Mouse (Mus musculus): ENCODE data around the gene Slx4ip. TPM values are rescaled to one million over a fixed set of nuclear protein-coding genes. Genes with fewer than 3 reads are reported as not detected.

Gene Slx4ip
- total RNA-seq, 1 experiment from 2014 or later, result 6.8 TPM

GRCm38 (mm10) chr2:137085257-137085656 lies 194.2 kb downstream of the Slx4ip start:
- no peak for ATAC-seq (replicated peaks in 1 of 2; ENCODE audit: insufficient read depth in 1 of 2, low FRiP score in 2 of 2, low TSS enrichment in 1 of 2, low read depth in 1 of 2, poor library complexity in 2 of 2, severe bottlenecking in 2 of 2)

- no peak for ATAC-seq (replicated peaks in 1 of 2; ENCODE audit: insufficient read depth in 1 of 2, low FRiP score in 2 of 2, low TSS enrichment in 1 of 2, low read depth in 1 of 2, poor library complexity in 2 of 2, severe bottlenecking in 2 of 2)
Measured at GRCm38 (mm10) chr2:137086621-137087395, 195.8 kb downstream of the Slx4ip start.

DNA sequence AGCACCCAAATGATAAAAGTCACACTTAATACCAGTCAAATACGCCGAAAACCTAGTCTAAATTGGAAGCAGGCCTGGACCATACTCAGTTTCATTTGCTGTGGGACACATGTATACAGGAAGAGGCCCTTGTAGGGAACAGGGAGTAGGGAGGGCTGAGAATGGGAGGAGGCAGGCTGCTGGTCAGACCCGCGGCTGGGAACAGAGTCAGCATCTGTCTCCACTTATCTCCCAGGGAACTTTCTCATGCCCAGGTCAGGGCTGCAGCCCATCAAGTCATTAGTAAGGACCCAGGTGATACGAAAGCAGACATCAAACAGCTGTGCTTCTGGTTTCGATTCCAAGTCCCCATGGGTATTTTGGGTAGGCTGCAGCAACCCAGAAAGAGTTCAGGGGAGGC lies 196.7 kb downstream of the Slx4ip start:
- ATAC-seq (replicated peaks in 1 of 2; ENCODE audit: insufficient read depth in 1 of 2, low FRiP score in 2 of 2, low TSS enrichment in 1 of 2, low read depth in 1 of 2, poor library complexity in 2 of 2, severe bottlenecking in 2 of 2), result no peak

DNA sequence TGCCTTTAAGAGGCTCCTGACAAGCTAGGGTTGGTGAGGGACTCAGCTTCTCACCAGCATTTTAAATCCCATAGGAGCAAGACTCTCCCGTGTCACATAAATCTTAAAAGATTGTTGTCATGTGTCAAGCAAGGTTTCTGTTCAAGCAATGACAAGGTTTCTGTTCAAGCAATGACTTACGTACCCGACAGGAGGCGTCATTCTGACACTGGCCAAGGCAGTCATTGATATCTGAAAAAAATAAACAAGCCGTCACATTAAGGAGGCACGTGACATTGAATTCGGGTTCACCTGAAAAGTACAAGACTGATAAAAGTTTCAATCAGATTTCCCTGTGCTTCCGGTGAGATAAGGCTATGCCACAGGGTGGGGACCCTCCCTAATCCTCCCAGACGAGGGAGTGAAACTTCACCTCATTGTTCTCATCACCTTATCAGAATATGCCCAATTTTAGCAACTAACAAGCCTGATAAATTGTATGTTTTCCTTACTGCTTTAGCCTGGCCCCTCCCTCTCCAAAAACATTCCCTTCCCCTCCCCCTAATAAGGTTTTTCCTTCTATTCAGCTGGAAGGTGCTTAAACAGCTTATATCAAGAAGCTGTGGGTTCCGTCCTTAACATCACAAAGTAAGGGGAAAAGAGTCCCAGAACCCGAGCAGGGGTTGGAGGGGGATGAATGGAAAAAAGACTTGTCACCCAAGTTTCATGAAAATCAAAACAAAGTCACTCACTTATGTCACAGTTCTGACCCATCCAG lies 200.9 kb downstream of the Slx4ip start:
- no peak for ATAC-seq (replicated peaks in 1 of 2; ENCODE audit: insufficient read depth in 1 of 2, low FRiP score in 2 of 2, low TSS enrichment in 1 of 2, low read depth in 1 of 2, poor library complexity in 2 of 2, severe bottlenecking in 2 of 2)

GRCm38 (mm10) chr2:137092523-137093297 lies 201.7 kb downstream of the Slx4ip start:
- ATAC-seq (replicated peaks in 1 of 2; ENCODE audit: insufficient read depth in 1 of 2, low FRiP score in 2 of 2, low TSS enrichment in 1 of 2, low read depth in 1 of 2, poor library complexity in 2 of 2, severe bottlenecking in 2 of 2), result no peak

DNA sequence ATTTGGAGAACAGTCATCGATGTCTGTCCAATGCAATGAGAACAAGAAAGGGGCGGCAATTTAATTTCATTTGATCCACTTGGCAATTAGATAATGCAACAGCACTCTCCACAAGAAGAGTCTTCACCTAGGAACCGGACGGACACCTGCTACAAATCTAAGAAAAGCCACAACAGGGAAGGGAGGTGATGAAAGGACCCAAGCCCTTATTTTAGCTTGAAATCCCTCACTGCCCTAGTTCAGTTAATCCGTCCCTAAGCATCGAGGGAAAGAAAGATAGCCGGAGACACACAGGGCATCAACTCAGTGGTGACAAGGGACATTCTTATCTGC lies 202.2 kb downstream of the Slx4ip start:
- ATAC-seq (replicated peaks in 1 of 2; ENCODE audit: insufficient read depth in 1 of 2, low FRiP score in 2 of 2, low TSS enrichment in 1 of 2, low read depth in 1 of 2, poor library complexity in 2 of 2, severe bottlenecking in 2 of 2), result no peak

- no peak for ATAC-seq (replicated peaks in 1 of 2; ENCODE audit: insufficient read depth in 1 of 2, low FRiP score in 2 of 2, low TSS enrichment in 1 of 2, low read depth in 1 of 2, poor library complexity in 2 of 2, severe bottlenecking in 2 of 2)
Measured at GRCm38 (mm10) chr2:137094301-137094700, 203.3 kb downstream of the Slx4ip start.

DNA sequence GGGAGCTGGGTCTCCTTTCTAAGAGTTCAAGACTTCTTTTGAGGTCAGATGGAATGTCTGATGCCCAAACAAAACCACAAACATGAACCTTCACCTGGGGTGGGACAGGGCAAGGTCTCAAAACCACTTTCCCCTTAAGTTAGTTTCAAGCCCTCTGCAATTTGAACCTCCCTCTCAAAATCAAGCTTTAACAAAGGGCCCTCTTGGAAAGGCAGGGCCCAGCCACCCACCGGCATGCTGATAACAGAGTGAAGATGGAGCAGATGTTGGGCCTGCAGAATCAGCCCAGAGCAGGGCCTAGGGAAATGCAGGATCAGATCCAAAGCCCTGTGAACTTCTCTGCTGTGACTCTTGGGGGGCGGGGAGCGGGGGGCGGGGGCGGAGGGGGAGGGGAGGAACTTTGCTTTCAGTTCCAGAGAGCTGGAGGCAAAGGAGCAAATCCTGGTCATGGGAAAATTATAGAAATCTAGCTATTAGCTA lies 206.0 kb downstream of the Slx4ip start:
- no peak; a peak in 1 of 4 replicates for ATAC-seq (replicated peaks in 1 of 2; ENCODE audit: insufficient read depth in 1 of 2, low FRiP score in 2 of 2, low TSS enrichment in 1 of 2, low read depth in 1 of 2, poor library complexity in 2 of 2, severe bottlenecking in 2 of 2)

DNA sequence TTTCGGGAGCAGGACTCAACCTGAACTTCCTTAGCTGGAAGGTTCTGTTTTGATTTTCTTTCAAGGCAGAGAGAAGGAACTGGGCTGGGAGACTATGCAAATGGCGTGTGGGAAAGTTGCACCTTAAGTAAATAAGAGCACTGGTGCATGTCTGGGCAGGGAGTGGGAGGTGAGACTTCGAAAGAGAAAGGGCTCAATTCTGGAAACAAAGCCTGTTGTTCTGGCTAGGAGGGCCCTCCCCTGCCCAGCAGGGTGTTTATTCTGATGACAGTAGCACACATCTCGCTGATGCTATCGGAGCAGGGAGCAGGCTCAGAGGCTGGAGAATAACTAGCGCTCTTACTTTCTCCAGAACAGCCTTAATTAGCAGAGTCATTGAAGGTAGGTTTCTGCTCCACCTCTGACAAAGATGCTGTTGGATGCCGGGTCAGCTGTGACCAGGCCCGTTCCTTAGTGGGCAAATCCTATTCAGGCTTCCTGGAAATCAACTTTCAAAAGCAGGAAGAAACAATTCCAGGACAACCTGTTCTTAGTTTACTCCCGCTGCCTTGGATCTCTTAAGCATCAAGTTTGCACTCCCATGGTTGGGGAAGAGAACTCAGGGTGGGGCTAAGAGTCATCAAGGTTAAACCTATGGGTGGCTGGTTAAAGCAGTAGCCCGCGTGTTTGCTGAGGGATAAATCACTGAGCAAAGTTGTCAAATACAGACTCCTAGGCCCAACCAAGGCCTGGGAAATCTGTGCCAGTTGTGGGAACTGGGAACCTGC lies 207.4 kb downstream of the Slx4ip start:
- no peak for ATAC-seq (replicated peaks in 1 of 2; ENCODE audit: insufficient read depth in 1 of 2, low FRiP score in 2 of 2, low TSS enrichment in 1 of 2, low read depth in 1 of 2, poor library complexity in 2 of 2, severe bottlenecking in 2 of 2)

DNA sequence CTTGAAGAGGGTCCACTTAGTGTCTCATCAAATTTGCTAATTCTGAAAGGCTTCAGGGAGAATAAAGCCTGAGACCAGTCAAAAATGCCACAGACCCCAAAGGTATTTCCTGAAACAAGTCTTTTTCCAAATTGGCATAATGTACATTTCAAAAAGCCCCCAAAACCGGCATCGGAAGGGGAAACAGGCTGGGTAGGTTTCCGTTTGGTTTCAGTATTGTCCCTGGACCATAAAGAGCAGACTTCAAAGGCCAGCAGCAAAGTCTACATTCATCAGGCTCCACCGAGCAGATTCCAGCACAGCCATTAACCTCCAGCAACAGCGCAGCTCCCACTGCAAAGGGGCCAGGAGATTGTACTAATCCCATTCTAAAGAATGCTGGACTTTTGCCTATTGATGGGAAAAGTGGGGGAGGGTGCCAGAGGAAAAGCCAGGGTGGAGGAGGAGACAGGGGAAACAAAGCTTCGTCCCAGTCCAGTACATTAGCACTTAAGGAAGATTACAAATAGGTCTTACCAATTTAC lies 208.3 kb downstream of the Slx4ip start:
- ATAC-seq (replicated peaks in 1 of 2; ENCODE audit: insufficient read depth in 1 of 2, low FRiP score in 2 of 2, low TSS enrichment in 1 of 2, low read depth in 1 of 2, poor library complexity in 2 of 2, severe bottlenecking in 2 of 2), result no peak

DNA sequence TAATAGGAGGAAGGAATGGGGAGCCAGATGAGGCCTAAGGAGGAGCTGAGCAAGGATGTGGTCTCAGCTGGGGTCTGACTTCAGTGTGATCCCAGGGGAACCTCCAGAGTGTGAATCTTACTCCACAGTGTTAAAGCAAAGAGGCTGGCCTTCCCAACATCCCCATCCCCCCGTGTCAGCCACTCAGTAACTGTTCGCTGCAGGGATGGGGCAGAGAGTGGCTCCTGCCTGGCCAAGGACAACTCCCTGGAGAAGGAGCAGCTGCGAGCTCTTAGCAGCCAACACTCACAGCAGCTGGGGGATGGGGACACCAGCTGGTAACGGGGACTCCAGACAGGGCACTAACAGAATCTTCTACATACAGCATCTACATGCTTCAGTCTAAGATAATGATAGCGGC lies 210.1 kb downstream of the Slx4ip start:
- ATAC-seq (replicated peaks in 1 of 2; ENCODE audit: insufficient read depth in 1 of 2, low FRiP score in 2 of 2, low TSS enrichment in 1 of 2, low read depth in 1 of 2, poor library complexity in 2 of 2, severe bottlenecking in 2 of 2), result no peak

DNA sequence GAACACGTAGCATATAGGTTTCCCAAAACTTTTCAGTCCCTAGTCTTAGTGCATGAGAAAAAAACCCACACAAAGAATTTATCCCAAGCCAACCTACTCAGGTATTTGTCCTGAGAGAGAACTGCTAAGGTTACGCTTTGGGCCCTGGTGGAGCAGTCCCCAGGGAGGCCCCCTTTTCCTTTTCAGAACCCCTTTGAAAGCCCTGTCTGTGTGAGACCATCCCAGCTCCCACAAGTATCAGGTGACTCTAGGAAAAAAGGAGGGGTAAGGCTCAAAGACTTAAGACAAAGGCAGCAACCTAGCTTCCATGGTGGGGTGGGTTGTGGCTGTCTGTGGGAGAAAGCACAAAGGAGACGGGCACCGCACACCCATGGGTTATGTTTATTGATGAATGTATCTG lies 216.2 kb downstream of the Slx4ip start:
- no peak for ATAC-seq (replicated peaks in 1 of 2; ENCODE audit: insufficient read depth in 1 of 2, low FRiP score in 2 of 2, low TSS enrichment in 1 of 2, low read depth in 1 of 2, poor library complexity in 2 of 2, severe bottlenecking in 2 of 2)

DNA sequence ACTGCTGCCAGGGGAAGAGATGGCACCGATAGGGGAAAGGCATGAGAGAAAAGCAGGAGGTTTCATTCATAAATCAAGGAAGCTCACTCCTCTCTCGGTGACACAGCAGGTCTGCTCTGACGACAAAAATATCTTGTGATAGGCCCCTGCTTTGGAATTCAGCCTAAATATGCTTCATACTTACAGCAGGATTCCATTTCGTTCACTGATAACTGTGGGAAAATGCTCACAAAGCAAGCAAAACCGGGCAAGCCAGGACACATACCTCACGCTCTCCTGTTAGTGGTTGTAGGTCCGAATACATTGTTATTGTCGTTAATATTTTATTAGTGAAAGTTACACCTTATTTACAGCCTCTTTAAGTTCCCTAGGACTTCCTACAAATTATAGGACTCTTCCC lies 216.9 kb downstream of the Slx4ip start:
- no peak for ATAC-seq (replicated peaks in 1 of 2; ENCODE audit: insufficient read depth in 1 of 2, low FRiP score in 2 of 2, low TSS enrichment in 1 of 2, low read depth in 1 of 2, poor library complexity in 2 of 2, severe bottlenecking in 2 of 2)

DNA sequence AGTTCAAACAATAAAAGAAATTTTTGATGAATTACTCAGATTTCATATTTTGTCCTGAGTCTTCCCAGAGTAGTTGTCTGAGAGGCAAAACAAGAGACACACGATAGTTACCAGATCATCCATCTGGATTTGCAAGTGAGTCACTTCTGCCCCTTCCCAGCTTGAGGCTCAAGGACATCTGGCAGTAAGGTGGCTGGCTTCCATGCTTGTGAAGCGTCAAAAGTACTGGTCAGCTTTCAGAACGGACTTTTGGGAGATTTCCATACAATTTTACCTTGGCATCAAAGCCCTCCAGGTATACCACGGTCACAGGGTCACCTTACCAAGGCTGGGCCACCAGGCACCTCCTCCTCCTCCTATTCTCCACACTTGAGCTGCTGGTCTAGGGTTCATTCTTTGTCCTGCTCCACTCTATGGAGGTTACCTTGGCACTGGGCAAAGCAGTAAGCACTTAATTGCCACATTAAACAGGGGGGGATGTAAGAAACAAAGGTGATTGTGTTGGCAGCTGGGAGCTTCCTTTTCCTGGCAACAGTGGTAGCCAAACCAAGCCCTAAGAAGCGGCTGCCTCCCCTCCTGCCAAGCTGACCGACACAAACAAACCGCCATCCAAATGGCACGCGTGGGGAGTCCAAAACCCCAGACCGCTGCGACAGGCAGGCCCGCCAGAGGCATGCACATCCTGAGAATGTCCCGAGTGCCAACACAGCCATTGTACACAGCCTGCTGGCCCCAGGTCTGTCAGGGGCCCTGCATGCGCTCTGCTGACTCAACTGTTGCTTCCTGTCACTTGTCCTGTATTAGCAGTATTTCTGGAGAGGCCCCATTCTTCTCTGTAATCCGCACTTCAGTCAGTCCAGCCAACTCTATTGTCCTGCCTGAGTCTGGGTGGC lies 218.5 kb downstream of the Slx4ip start:
- peak in 1 of 2 experiments; percentile 15; a peak in 1 of 4 replicates for ATAC-seq (replicated peaks in 1 of 2; ENCODE audit: insufficient read depth in 1 of 2, low FRiP score in 2 of 2, low TSS enrichment in 1 of 2, low read depth in 1 of 2, poor library complexity in 2 of 2, severe bottlenecking in 2 of 2)

GRCm38 (mm10) chr2:137110214-137110898 lies 219.3 kb downstream of the Slx4ip start:
- no peak for ATAC-seq (replicated peaks in 1 of 2; ENCODE audit: insufficient read depth in 1 of 2, low FRiP score in 2 of 2, low TSS enrichment in 1 of 2, low read depth in 1 of 2, poor library complexity in 2 of 2, severe bottlenecking in 2 of 2)
